Mouse (Mus musculus) spleen, adult 2 months (tissue): ENCODE measurements around the gene Fiz1.

ENCODE experiments used
- CTCF ChIP-seq: fragments of 200-500 bp; IDR thresholded peaks from 2 replicates; pipeline ENCODE4 v1.5.1; 2011; ENCODE audit warnings: mild to moderate bottlenecking, inconsistent platforms; ENCODE audit not compliant: insufficient read depth, insufficient read length, insufficient replicate concordance; ENCODE audit errors: extremely low read depth
- POLR2A ChIP-seq: fragments of 200-500 bp; IDR thresholded peaks from 2 replicates; pipeline ENCODE4 v1.6.1; 2011; ENCODE audit warnings: low read depth, low read length, inconsistent platforms

- TF ChIP-seq CTCF (no peak), POLR2A (no peak)
Measured at GRCm38 (mm10) chr7:5051193-5052192, 37.0 kb upstream of the Fiz1 start, which contains the start of gene Zfp580.
